Mouse (Mus musculus): Measurements from ENCODE around the gene Gm14409. TPM values are rescaled to one million over a fixed set of nuclear protein-coding genes. Genes with fewer than 3 reads are reported as not detected.
"Not testable (repeated sequence)": the region's sequence is repeated elsewhere in the genome, so short reads cannot be mapped to it uniquely, and the experiment has no call there.

The Gm14409 gene
- 1 to 10 TPM in 1 of 2 experiments, under 1 TPM in 1; 0.79 to 1.8 TPM for total RNA-seq (2021)

GRCm38 (mm10) chr2:177266936-177267335, at the start of gene Gm14409:
Gene Gm14409, minus strand, starts transcription at chr2:177267036.
- intact Hi-C loops (cut with DNase I), result not testable (repeated sequence)

GRCm38 (mm10) chr2:177309627-177310026, 42.8 kb upstream of the Gm14409 start:
- intact Hi-C loops (cut with DNase I); DNase-seq: not testable (repeated sequence)

More at GRCm38 (mm10) chr2:177266936-177267335, at the start of gene Gm14409:
- not testable (repeated sequence) for DNase-seq

GRCm38 (mm10) chr2:177304980-177305379, 38.1 kb upstream of the Gm14409 start:
- intact Hi-C loops (cut with DNase I); DNase-seq: not testable (repeated sequence)

GRCm38 (mm10) chr2:177283701-177284100, 16.9 kb upstream of the Gm14409 start:
- DNase-seq; intact Hi-C loops (cut with DNase I): not testable (repeated sequence)

GRCm38 (mm10) chr2:177277754-177278153, 10.9 kb upstream of the Gm14409 start:
- DNase-seq; intact Hi-C loops (cut with DNase I): not testable (repeated sequence)

GRCm38 (mm10) chr2:177272237-177272636, 5.4 kb upstream of the Gm14409 start:
- intact Hi-C loops (cut with DNase I); DNase-seq: not testable (repeated sequence)

GRCm38 (mm10) chr2:177247449-177247848, 19.4 kb downstream of the Gm14409 start:
- DNase-seq; intact Hi-C loops (cut with DNase I): not testable (repeated sequence)

GRCm38 (mm10) chr2:177230461-177230860, 36.4 kb downstream of the Gm14409 start:
- intact Hi-C loops (cut with DNase I); DNase-seq: not testable (repeated sequence)

Other genes starting within 250 kb of the Gm14409 start
- under 1 TPM in 1 of 2 experiments, not detected in 1; 0.47 TPM for gene Gm14401, start 192.7 kb downstream of the Gm14409 start, total RNA-seq (2021)
- 10 to 100 TPM; 15.0 to 20.2 TPM for gene Gm14410, start 60.6 kb downstream of the Gm14409 start, total RNA-seq (2021)
- gene Gm14412, start 57.3 kb upstream of the Gm14409 start, total RNA-seq (2021), result 1 to 10 TPM in 1 of 2 experiments, under 1 TPM in 1; 0.60 to 1.1 TPM
- 10 to 100 TPM; 12.4 to 14.6 TPM for gene Gm14418, start 131.3 kb upstream of the Gm14409 start, total RNA-seq (2021)
- 100 to 1,000 TPM in 1 of 2 experiments, 10 to 100 TPM in 1; 87.5 to 178 TPM for gene Zfp970, start 197.7 kb upstream of the Gm14409 start, total RNA-seq (2021)
- gene Gm14403, start 231.2 kb upstream of the Gm14409 start, total RNA-seq (2021), result 10 to 100 TPM; 41.0 to 49.2 TPM

Data from heart, postnatal 10 days (tissue).